Mouse (Mus musculus) adrenal gland, postnatal 25 days (tissue): ENCODE measurements around the gene Ttll13. TPM values are rescaled to one million over a fixed set of nuclear protein-coding genes. Genes with fewer than 3 reads are reported as not detected.

Source experiments
- total RNA-seq: library from RNA; stranded (reverse); gene quantifications from 2 replicates; pipeline ENCODE4 v1.2.3, GENCODE M21; 2021

Gene Ttll13
- total RNA-seq, 1 experiment from 2014 or later, result 2.1 TPM

Other genes with a start within 250 kb of the Ttll13 start
- 18.5 and 21.4 TPM in 2 replicates for gene Zfp710, start 221.6 kb upstream of the Ttll13 start, total RNA-seq
- gene Idh2, start 131.0 kb upstream of the Ttll13 start, total RNA-seq, result 152 and 173 TPM in 2 replicates
- gene Sema4b, start 59.5 kb upstream of the Ttll13 start, total RNA-seq, result 68.9 and 70.0 TPM in 2 replicates
- gene Cib1, start 13.6 kb upstream of the Ttll13 start, total RNA-seq, result 62.4 and 68.2 TPM in 2 replicates
- gene Gdpgp1, start 13.5 kb upstream of the Ttll13 start, total RNA-seq, result 5.6 and 6.0 TPM in 2 replicates
- 50.3 and 64.1 TPM in 2 replicates for gene Ngrn, start 14.8 kb downstream of the Ttll13 start, total RNA-seq
- 23.9 and 29.9 TPM in 2 replicates for gene Vps33b, start 23.3 kb downstream of the Ttll13 start, total RNA-seq
- 17.8 and 23.2 TPM in 2 replicates for gene Prc1, start 48.1 kb downstream of the Ttll13 start, total RNA-seq
- 15.4 and 19.1 TPM in 2 replicates for gene Rccd1, start 78.1 kb downstream of the Ttll13 start, total RNA-seq
- gene Unc45a, start 94.6 kb downstream of the Ttll13 start, total RNA-seq, result 47.0 and 49.5 TPM in 2 replicates
- 32.8 and 37.9 TPM in 2 replicates for gene Hddc3, start 96.7 kb downstream of the Ttll13 start, total RNA-seq
- gene Man2a2, start 125.0 kb downstream of the Ttll13 start, total RNA-seq, result 92.6 and 109 TPM in 2 replicates
- 10.0 and 12.0 TPM in 2 replicates for gene Fes, start 141.6 kb downstream of the Ttll13 start, total RNA-seq
- 157 and 167 TPM in 2 replicates for gene Furin, start 159.1 kb downstream of the Ttll13 start, total RNA-seq